Mouse (Mus musculus): Measurements from ENCODE around the gene Tmprss15. TPM values are rescaled to one million over a fixed set of nuclear protein-coding genes. Genes with fewer than 3 reads are reported as not detected.

Tmprss15 gene
- polyA plus RNA-seq, 1 experiment, result not detected

DNA sequence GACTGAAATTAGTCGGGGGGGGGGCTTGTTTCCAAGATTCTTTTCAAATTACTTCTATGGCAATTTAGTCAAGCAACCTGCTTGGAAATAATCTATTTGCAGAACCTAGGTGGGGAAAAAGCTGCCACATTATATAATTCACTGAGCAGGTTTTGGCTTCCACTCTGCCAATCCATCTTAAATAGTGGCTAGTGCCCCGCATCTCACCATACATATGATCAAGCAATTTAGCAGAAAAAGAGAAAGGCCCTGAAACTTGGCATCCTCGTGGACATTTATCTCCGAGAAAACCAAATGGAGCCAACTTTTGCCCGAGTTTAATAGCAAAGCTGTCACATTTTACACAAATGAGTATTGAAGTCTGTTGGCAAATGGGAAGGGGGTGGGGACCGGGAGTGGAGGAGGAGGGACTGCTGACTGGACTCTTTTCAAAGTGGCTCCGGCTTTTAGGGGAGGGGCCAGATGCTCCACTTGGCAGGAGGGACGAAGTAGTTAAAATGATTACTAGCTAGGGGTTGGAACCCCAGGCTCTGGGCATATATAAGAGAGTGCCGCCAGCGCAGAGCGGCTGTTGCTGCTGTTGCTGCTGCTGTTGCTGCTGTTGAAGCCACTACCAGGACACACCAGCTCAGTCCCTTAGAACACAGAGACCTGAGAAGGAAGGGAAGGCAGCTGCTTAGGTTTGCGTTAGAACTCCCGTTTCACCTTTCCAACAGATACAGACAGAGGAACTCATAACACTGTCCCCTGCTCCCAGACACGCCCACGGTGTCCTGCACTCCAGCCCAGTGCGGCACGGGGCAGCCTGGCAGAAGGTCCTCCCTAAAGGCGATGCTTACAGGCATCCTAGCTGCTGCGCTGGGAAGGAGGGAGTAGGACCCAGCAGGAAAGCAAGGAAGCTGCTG lies 160.3 kb downstream of the Tmprss15 start, which contains the start of gene Chodl:
TSS of gene Chodl (plus strand) at position 567 of the 905 bp plus-strand sequence.
- DNase-seq (ENCODE audit: low read depth, low spot score), result no peak

DNA sequence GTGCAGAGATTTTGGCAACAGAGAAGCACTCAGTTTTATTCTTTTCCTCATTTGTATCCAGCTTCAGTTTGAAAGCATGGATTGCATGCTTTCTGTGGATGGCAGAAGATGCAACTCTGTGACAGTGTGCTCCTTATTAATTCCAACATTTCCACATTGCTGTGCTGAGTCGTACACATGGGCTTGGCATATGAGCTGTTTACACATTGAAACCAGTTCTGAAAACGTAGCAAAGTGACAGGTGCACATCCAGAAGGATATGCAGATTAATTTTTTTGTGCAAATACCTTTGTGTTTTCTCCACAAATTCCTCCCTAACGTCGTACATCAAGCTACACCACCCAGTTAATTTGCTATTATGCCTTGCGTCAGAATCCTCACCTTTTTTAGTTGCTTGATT lies 168.3 kb downstream of the Tmprss15 start:
- DNase-seq (ENCODE audit: low read depth, low spot score), result no peak
- WGBS, result 57% methylated on average over 5 of the region's 5 CpGs

More for the DNA sequence above, 160.3 kb downstream of the Tmprss15 start, which contains the start of gene Chodl:
- 8% methylated on average over 19 of the region's 19 CpGs for WGBS

Other genes with a start within 250 kb of the Tmprss15 start
- 0.59 and 0.67 TPM in 2 replicates for gene Chodl, start 160.1 kb downstream of the Tmprss15 start, polyA plus RNA-seq (2012; rRNA removed)

All from large intestine, adult 2 months (tissue).